Mouse (Mus musculus): Measurements from ENCODE around the gene Krt8.

Gene Krt8

GRCm38 (mm10) chr15:102004189-102004588, at the start of gene Krt8:
Gene Krt8, minus strand, starts transcription at chr15:102004482.
- DNase-seq (ENCODE audit: low spot score) = no peak

GRCm38 (mm10) chr15:102051920-102052683, 47.8 kb upstream of the Krt8 start:
- DNase-seq (ENCODE audit: low spot score) = peak; percentile 49

- no peak for DNase-seq (ENCODE audit: low spot score)
Measured at GRCm38 (mm10) chr15:102049871-102050270, 45.6 kb upstream of the Krt8 start.

GRCm38 (mm10) chr15:102048006-102048405, 43.7 kb upstream of the Krt8 start:
- DNase-seq (ENCODE audit: low spot score) = no peak

- no peak for DNase-seq (ENCODE audit: low spot score)
Measured at GRCm38 (mm10) chr15:102045691-102046090, 41.4 kb upstream of the Krt8 start.

GRCm38 (mm10) chr15:102044745-102045144, 40.5 kb upstream of the Krt8 start:
- DNase-seq (ENCODE audit: low spot score) = no peak

- no peak for DNase-seq (ENCODE audit: low spot score)
Measured at GRCm38 (mm10) chr15:102041951-102042350, 37.7 kb upstream of the Krt8 start.

GRCm38 (mm10) chr15:102040277-102040676, 36.0 kb upstream of the Krt8 start:
- DNase-seq (ENCODE audit: low spot score) = no peak

- no peak for DNase-seq (ENCODE audit: low spot score)
Measured at GRCm38 (mm10) chr15:102034121-102035053, 30.1 kb upstream of the Krt8 start.

- no peak for DNase-seq (ENCODE audit: low spot score)
Measured at GRCm38 (mm10) chr15:102028040-102028439, 23.8 kb upstream of the Krt8 start, which contains the start of gene Krt18. Gene Krt18, plus strand, starts transcription at chr15:102028180.

- no peak for DNase-seq (ENCODE audit: low spot score)
Measured at GRCm38 (mm10) chr15:102026430-102026829, 22.1 kb upstream of the Krt8 start.

GRCm38 (mm10) chr15:102025136-102025872, 21.0 kb upstream of the Krt8 start:
- no peak for DNase-seq (ENCODE audit: low spot score)

GRCm38 (mm10) chr15:102023888-102024287, 19.6 kb upstream of the Krt8 start:
- no peak for DNase-seq (ENCODE audit: low spot score)

GRCm38 (mm10) chr15:102022481-102022880, 18.2 kb upstream of the Krt8 start:
- DNase-seq (ENCODE audit: low spot score) = no peak

GRCm38 (mm10) chr15:102017918-102018463, 13.7 kb upstream of the Krt8 start:
- peak; percentile 57 for DNase-seq (ENCODE audit: low spot score)

- DNase-seq (ENCODE audit: low spot score) = peak; percentile 31
Measured at GRCm38 (mm10) chr15:102016787-102017186, 12.5 kb upstream of the Krt8 start.

- DNase-seq (ENCODE audit: low spot score) = no peak
Measured at GRCm38 (mm10) chr15:102016096-102016495, 11.8 kb upstream of the Krt8 start.

GRCm38 (mm10) chr15:102014848-102015247, 10.6 kb upstream of the Krt8 start:
- DNase-seq (ENCODE audit: low spot score) = no peak

- no peak for DNase-seq (ENCODE audit: low spot score)
Measured at GRCm38 (mm10) chr15:102013651-102014050, 9.4 kb upstream of the Krt8 start.

- no peak for DNase-seq (ENCODE audit: low spot score)
Measured at GRCm38 (mm10) chr15:102012260-102012765, 8.0 kb upstream of the Krt8 start.

- DNase-seq (ENCODE audit: low spot score) = no peak
Measured at GRCm38 (mm10) chr15:102010569-102011245, 6.4 kb upstream of the Krt8 start.

Measured in testis, postnatal 14 days (tissue).